Mouse (Mus musculus) effector memory CD4-positive, alpha-beta T cell, adult 5 months (primary cell): ENCODE measurements around the gene Gm10681. TPM values are rescaled to one million over a fixed set of nuclear protein-coding genes. Genes with fewer than 3 reads are reported as not detected.

Source experiments
- polyA plus RNA-seq: library from polyadenylated mRNA; unstranded; fragments of 100-300 nt; shearing (Covaris generic); gene quantifications from one replicate; pipeline ENCODE4 v1.2.1, GENCODE M21; 2017

The Gm10681 gene
- polyA plus RNA-seq: not detected

GRCm38 (mm10) chr3:98588707-98589106 is at the start of gene Gm10681:
TSS of gene Gm10681 (minus strand) at chr3:98588807.

GRCm38 (mm10) chr3:98630152-98630551 is 41.5 kb upstream of the Gm10681 start, which contains the start of gene Hsd3b5:
TSS of gene Hsd3b5 (minus strand) at chr3:98630252.

GRCm38 (mm10) chr3:98510414-98510813 is 78.2 kb downstream of the Gm10681 start, which contains the start of gene Hsd3b4:
TSS of gene Hsd3b4 (minus strand) at chr3:98510514.

Other genes with a start within 250 kb of the Gm10681 start
- gene Phgdh, start 248.8 kb downstream of the Gm10681 start, polyA plus RNA-seq: 64.3 TPM
- gene Zfp697, start 206.3 kb downstream of the Gm10681 start, polyA plus RNA-seq: not detected
- not detected for gene Gm4450, start 131.7 kb downstream of the Gm10681 start, polyA plus RNA-seq
- not detected for gene Hsd3b4, start 78.3 kb downstream of the Gm10681 start, polyA plus RNA-seq
- not detected for gene Hsd3b5, start 41.4 kb upstream of the Gm10681 start, polyA plus RNA-seq
- not detected for gene Hsd3b2, start 135.7 kb upstream of the Gm10681 start, polyA plus RNA-seq
- gene Hsd3b3, start 174.3 kb upstream of the Gm10681 start, polyA plus RNA-seq: 0.15 TPM
- not detected for gene Hsd3b6, start 225.6 kb upstream of the Gm10681 start, polyA plus RNA-seq